Mouse (Mus musculus) hindbrain, embryonic 15.5 days (tissue): ENCODE measurements around the gene Klhdc8a. TPM values are rescaled to one million over a fixed set of nuclear protein-coding genes. Genes with fewer than 3 reads are reported as not detected.

Experiments
- ATAC-seq: fragments of 200-750 bp; cut with Nextera tagmentation; 2 replicates; pipeline ENCODE4 v1.8.0; 2017; ENCODE audit warnings: low read depth, moderate number of reproducible peaks, moderate TSS enrichment; ENCODE audit not compliant: low FRiP score
- H3K27ac ChIP-seq: fragments of 300-500 bp; sonication (generic); replicated peaks from 2 replicates; pipeline ENCODE4 v1.5.1; 2015; ENCODE audit warnings: mild to moderate bottlenecking, inconsistent platforms
- H3K27me3 ChIP-seq: fragments of 300-500 bp; sonication (generic); 2 replicates; pipeline ENCODE4 v1.6.1; 2015; ENCODE audit warnings: control low read depth, inconsistent platforms
- H3K36me3 ChIP-seq: fragments of 300-500 bp; sonication (generic); 2 replicates; pipeline ENCODE4 v1.6.1; 2015; ENCODE audit warnings: control low read depth, inconsistent platforms
- H3K4me1 ChIP-seq: fragments of 300-500 bp; sonication (generic); replicated peaks from 2 replicates; pipeline ENCODE4 v1.6.1; 2015; ENCODE audit warnings: control low read depth, inconsistent platforms
- H3K4me2 ChIP-seq: fragments of 300-500 bp; sonication (generic); 2 replicates; pipeline ENCODE4 v1.6.1; 2015; ENCODE audit warnings: moderate library complexity, mild to moderate bottlenecking, inconsistent platforms
- H3K4me3 ChIP-seq: fragments of 300-500 bp; sonication (generic); 2 replicates; pipeline ENCODE4 v1.5.1; 2015; ENCODE audit warnings: mild to moderate bottlenecking, inconsistent platforms
- H3K9ac ChIP-seq: fragments of 300-500 bp; sonication (generic); 2 replicates; pipeline ENCODE4 v1.6.1; 2015; ENCODE audit warnings: inconsistent platforms
- H3K9me3 ChIP-seq: fragments of 300-500 bp; sonication (generic); 2 replicates; pipeline ENCODE4 v1.6.1; 2016; ENCODE audit warnings: control low read depth, inconsistent platforms
- WGBS: fragments of 180-500 bp; shearing (Covaris S2); methylation state at CpG from one replicate; pipeline ENCODE4 v1.1.7; 2015; 5-methylcytosine and 5-hydroxymethylcytosine counted together
- polyA plus RNA-seq: library from polyadenylated mRNA; unstranded; fragments of >200 nt; fragmentation: Nextera tagmentation; extraction: Ambion mirVana; gene quantifications from 2 replicates; pipeline ENCODE4 v1.2.1, GENCODE M21; 2015

The Klhdc8a gene
- 8.7 and 9.5 TPM in 2 replicates for polyA plus RNA-seq

DNA sequence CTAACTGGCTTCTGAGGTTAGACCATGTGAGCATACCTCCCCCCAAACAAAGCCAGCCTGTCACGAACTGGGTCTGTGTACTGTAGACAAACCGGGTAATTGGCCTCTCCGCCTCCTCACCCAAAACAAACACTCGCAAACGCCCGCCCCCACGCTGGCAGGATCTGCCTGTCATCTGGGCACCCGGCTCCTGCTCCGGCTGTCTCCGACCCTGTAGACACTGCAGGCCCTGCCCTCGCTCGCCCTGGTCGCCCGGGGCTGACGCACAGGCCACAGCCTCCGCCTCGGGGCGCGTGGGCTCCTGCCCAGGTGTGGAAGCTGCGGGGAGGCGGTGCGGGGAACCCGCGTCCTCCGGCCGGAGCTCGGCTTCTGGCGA lies at the start of gene Klhdc8a:
Klhdc8a (plus strand) TSS at position 202 of the 376 bp plus-strand sequence.
- H3K4me3 ChIP-seq, result peak within 1 kb of the TSS; percentile 65
- peaks cover 65% of the 10 kb centered on the region for H3K4me1 ChIP-seq
- no peaks in the 10 kb centered on the region for H3K36me3 ChIP-seq
- H3K27ac ChIP-seq, result peak within 1 kb of the TSS; percentile 84
- no peaks in the 10 kb centered on the region for H3K27me3 ChIP-seq
- ATAC-seq, result peak; percentile 61
- H3K4me2 ChIP-seq, result peak within 1 kb of the TSS; percentile 98
- peak within 1 kb of the TSS; percentile 86 for H3K9ac ChIP-seq
- 0% methylated on average over 28 of the region's 28 CpGs for WGBS
- H3K9me3 ChIP-seq, result no peaks in the 10 kb centered on the region

GRCm38 (mm10) chr1:132254467-132254866 lies 44.0 kb upstream of the Klhdc8a start:
- Histone ChIP-seq H3K9me3 (no peaks in the 10 kb centered on the region), H3K4me3 (no peak overlapping the region), H3K9ac (no peak overlapping the region), H3K4me2 (no peak overlapping the region), H3K4me1 (no peaks in the 10 kb centered on the region), H3K27me3 (no peaks in the 10 kb centered on the region), H3K36me3 (no peaks in the 10 kb centered on the region), H3K27ac (no peak overlapping the region)
- 90% methylated on average over 6 of the region's 6 CpGs for WGBS
- no peak for ATAC-seq

DNA sequence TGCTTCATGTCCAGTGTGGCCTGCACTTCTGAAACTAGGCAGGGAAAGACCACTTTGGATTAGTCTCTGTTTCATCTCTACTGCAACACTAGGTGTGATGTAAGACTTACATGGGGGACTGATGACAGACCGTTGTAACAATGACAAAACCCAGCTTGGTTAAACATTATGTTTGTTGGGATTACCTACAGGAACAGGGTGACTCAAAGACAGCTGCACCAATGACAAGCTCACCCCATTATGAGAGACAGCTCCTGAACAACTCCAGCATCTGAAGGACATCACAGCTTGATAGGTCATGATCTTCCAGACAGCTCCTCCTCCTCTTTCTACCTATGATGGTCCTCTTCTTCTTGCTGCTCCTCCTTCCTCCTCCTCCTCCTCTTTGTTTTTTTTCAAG lies 38.1 kb upstream of the Klhdc8a start:
- H3K4me2 ChIP-seq, result no peak overlapping the region
- H3K9ac ChIP-seq, result no peak overlapping the region
- no peaks in the 10 kb centered on the region for H3K27me3 ChIP-seq
- no peak for ATAC-seq
- H3K4me1 ChIP-seq, result 0 out of 2 replicates have a peak, but pooled peaks cover 4% of the 10 kb centered on the region
- WGBS, result 81% methylated on average over 1 of the region's 1 CpGs
- H3K36me3 ChIP-seq, result no peaks in the 10 kb centered on the region
- no peak overlapping the region for H3K27ac ChIP-seq
- H3K4me3 ChIP-seq, result no peak overlapping the region
- no peaks in the 10 kb centered on the region for H3K9me3 ChIP-seq

- no peak for ATAC-seq
- Histone ChIP-seq H3K4me3 (no peak overlapping the region), H3K27me3 (no peaks in the 10 kb centered on the region), H3K4me1 (0 out of 2 replicates have a peak, but pooled peaks cover 5% of the 10 kb centered on the region), H3K27ac (no peak overlapping the region), H3K9ac (no peak overlapping the region), H3K9me3 (no peaks in the 10 kb centered on the region), H3K4me2 (no peak overlapping the region), H3K36me3 (no peaks in the 10 kb centered on the region)
- 73% methylated on average over 5 of the region's 5 CpGs for whole genome bisulfite sequencing
Measured at GRCm38 (mm10) chr1:132261058-132261457, 37.4 kb upstream of the Klhdc8a start.

GRCm38 (mm10) chr1:132263618-132264017 lies 34.8 kb upstream of the Klhdc8a start:
- Histone ChIP-seq H3K4me1 (peaks cover 6% of the 10 kb centered on the region; the same call in 1 of the 2 replicates), H3K27ac (no peak overlapping the region), H3K27me3 (no peaks in the 10 kb centered on the region), H3K4me3 (no peak overlapping the region), H3K9me3 (no peaks in the 10 kb centered on the region), H3K9ac (no peak overlapping the region), H3K4me2 (no peak overlapping the region), H3K36me3 (no peaks in the 10 kb centered on the region)
- 69% methylated on average over 4 of the region's 4 CpGs for WGBS
- ATAC-seq, result no peak

- ATAC-seq, result no peak
- Histone ChIP-seq H3K9ac (no peak overlapping the region), H3K4me1 (peaks cover 12% of the 10 kb centered on the region), H3K27me3 (no peaks in the 10 kb centered on the region), H3K27ac (no peak overlapping the region), H3K4me3 (no peak overlapping the region), H3K36me3 (no peaks in the 10 kb centered on the region), H3K4me2 (no peak overlapping the region), H3K9me3 (no peaks in the 10 kb centered on the region)
- 75% methylated on average over 7 of the region's 7 CpGs for WGBS
Measured at GRCm38 (mm10) chr1:132264577-132264976, 33.8 kb upstream of the Klhdc8a start.

GRCm38 (mm10) chr1:132265211-132265859 lies 33.1 kb upstream of the Klhdc8a start:
- H3K4me3 ChIP-seq, result no peak overlapping the region
- H3K4me2 ChIP-seq, result no peak overlapping the region
- peaks cover 12% of the 10 kb centered on the region for H3K4me1 ChIP-seq
- WGBS, result 62% methylated on average over 8 of the region's 8 CpGs
- ATAC-seq, result no peak
- no peak overlapping the region for H3K27ac ChIP-seq
- H3K9me3 ChIP-seq, result no peaks in the 10 kb centered on the region
- H3K9ac ChIP-seq, result no peak overlapping the region
- H3K27me3 ChIP-seq, result no peaks in the 10 kb centered on the region
- H3K36me3 ChIP-seq, result no peaks in the 10 kb centered on the region

DNA sequence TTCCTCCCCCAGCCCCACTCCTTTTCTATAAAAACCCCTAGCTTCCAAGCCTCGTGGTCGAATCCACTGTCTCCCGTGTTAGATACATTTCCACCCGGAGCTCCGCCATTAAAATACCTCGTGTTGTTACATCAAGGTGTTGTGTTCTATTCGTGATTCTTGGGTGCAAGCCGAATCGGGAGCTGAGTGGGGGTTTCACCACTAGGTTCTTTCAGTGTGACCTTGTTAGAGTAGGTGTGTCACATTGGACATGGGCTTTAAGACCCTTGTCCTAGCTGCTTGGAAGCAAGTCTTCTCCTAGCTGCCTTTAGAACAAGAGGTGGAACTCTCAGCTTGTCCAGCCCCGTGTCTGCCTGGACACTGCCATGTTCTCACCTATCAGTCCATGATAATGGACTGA lies 32.5 kb upstream of the Klhdc8a start:
- Histone ChIP-seq H3K4me2 (no peak overlapping the region), H3K27ac (no peak overlapping the region), H3K27me3 (no peaks in the 10 kb centered on the region), H3K4me1 (peaks cover 12% of the 10 kb centered on the region), H3K4me3 (no peak overlapping the region), H3K9ac (no peak overlapping the region), H3K36me3 (no peaks in the 10 kb centered on the region), H3K9me3 (no peaks in the 10 kb centered on the region)
- no peak for ATAC-seq
- 89% methylated on average over 10 of the region's 10 CpGs for WGBS

DNA sequence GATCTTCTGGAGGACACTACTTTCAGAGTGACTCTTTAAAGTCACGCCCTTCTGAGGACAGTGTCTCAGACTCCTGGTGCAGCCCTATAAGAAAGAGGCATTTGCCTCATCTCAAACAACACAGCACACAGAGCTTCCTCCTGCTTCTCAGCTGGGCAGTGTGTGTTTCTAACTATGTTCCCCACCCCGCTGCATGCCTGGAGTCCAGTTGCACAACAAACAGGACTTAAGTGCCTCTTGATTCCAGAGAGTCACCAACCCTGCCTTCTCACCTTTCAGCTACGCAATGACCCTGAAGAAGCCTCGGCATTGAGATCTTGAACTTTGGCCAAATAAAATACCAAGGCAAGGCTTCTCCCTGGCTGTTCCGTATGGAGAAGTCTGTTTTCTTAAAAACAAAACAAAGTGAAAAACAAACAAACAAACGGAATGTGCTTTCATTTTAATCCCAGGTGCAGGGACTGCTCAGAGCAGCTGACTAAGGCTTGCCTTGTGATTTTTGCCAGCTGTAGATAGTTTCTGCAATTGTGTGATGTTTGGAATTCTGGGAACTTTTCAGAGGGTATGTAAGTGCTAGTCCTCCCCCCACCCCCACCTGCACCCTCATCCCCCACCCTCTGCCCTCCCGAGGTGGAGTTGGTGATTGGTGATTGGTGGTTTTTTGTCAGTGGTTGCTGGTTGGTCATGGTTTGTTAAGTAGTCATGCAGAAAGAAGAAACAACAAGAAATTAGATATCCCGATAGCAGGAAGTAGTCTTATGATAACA lies 31.5 kb upstream of the Klhdc8a start:
- Histone ChIP-seq H3K4me1 (peaks cover 12% of the 10 kb centered on the region), H3K9ac (no peak overlapping the region), H3K9me3 (no peaks in the 10 kb centered on the region), H3K4me3 (no peak overlapping the region), H3K4me2 (no peak overlapping the region), H3K27me3 (no peaks in the 10 kb centered on the region), H3K36me3 (no peaks in the 10 kb centered on the region), H3K27ac (no peak overlapping the region)
- ATAC-seq, result no peak
- WGBS, result 66% methylated on average over 8 of the region's 8 CpGs

DNA sequence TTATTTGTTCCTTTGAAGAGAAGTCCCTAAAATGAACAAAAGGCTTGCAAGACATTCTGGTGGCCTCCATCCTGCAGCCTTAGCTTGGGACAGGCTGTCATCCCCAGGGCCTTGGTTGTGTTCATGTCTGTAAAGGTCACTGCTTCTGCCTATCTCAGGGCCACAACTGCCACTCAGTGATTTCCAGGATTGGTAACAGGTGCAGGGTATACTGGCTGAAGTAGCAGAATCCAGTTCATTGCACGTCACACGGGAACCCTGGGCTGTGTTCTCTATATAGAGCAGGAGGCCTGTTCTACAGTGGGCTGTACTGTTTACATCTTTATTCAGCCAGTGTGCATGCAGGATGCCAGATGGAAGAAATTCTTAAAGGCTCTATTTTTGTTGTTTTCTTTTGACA lies 30.5 kb upstream of the Klhdc8a start:
- no peak for ATAC-seq
- Histone ChIP-seq H3K9me3 (no peaks in the 10 kb centered on the region), H3K4me2 (no peak overlapping the region), H3K36me3 (no peaks in the 10 kb centered on the region), H3K27me3 (no peaks in the 10 kb centered on the region), H3K9ac (no peak overlapping the region), H3K4me1 (peaks cover 12% of the 10 kb centered on the region), H3K27ac (no peak overlapping the region), H3K4me3 (no peak overlapping the region)
- WGBS, result 61% methylated on average over 2 of the region's 2 CpGs

- no peak for ATAC-seq
- WGBS, result 64% methylated on average over 7 of the region's 7 CpGs
Measured at GRCm38 (mm10) chr1:132268418-132269060, 29.9 kb upstream of the Klhdc8a start.

DNA sequence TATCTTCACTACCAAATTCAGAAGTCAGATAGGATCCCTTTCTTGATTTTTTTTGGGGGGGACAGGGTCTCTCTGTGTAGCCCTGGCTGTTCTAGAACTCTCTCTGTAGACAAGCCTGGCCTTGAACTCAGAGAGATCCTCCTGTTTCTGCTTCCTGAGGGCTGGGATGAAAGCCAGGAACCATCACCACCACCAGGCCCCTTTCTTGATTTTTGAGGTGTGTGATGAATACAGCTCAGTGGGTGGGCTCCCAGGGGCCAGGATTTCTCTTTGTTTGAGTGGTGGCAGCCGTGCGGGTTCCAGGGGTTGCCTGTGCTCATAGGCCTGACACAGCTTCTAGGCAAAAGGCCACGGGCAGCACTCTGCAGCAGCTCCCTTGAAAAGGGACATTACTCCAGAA lies 27.2 kb upstream of the Klhdc8a start:
- Histone ChIP-seq H3K4me1 (peaks cover 7% of the 10 kb centered on the region), H3K27me3 (no peaks in the 10 kb centered on the region), H3K4me2 (no peak overlapping the region), H3K4me3 (no peak overlapping the region), H3K27ac (no peak overlapping the region), H3K9me3 (no peaks in the 10 kb centered on the region), H3K36me3 (no peaks in the 10 kb centered on the region), H3K9ac (no peak overlapping the region)
- ATAC-seq, result no peak
- 46% methylated on average over 3 of the region's 3 CpGs for WGBS

More at GRCm38 (mm10) chr1:132268418-132269060, 29.9 kb upstream of the Klhdc8a start:
- Histone ChIP-seq H3K36me3 (no peaks in the 10 kb centered on the region), H3K9me3 (no peaks in the 10 kb centered on the region), H3K4me3 (no peak overlapping the region), H3K9ac (no peak overlapping the region), H3K27ac (no peak overlapping the region), H3K4me2 (no peak overlapping the region), H3K27me3 (no peaks in the 10 kb centered on the region), H3K4me1 (peaks cover 12% of the 10 kb centered on the region)
